Mouse (Mus musculus) limb, embryonic 13.5 days (tissue): ENCODE measurements around the gene Selenon. TPM values are rescaled to one million over a fixed set of nuclear protein-coding genes. Genes with fewer than 3 reads are reported as not detected.
"Not testable (repeated sequence)": the region's sequence is repeated elsewhere in the genome, so short reads cannot be mapped to it uniquely, and the experiment has no call there.

Experiments used
- ATAC-seq: fragments of 200-750 bp; cut with Nextera tagmentation; 2 replicates; pipeline ENCODE4 v1.8.0; 2017; ENCODE audit warnings: low read depth, moderate number of reproducible peaks, moderate TSS enrichment; ENCODE audit not compliant: low FRiP score
- H3K27ac ChIP-seq: fragments of 300-500 bp; sonication (generic); 2 replicates; pipeline ENCODE4 v1.5.1; 2015; ENCODE audit warnings: inconsistent platforms, mild to moderate bottlenecking, moderate library complexity
- H3K27me3 ChIP-seq: fragments of 300-500 bp; sonication (generic); 2 replicates; pipeline ENCODE4 v1.6.1; 2015; ENCODE audit warnings: mild to moderate bottlenecking, inconsistent platforms
- H3K36me3 ChIP-seq: fragments of 300-500 bp; sonication (generic); 2 replicates; pipeline ENCODE4 v1.6.1; 2015; ENCODE audit warnings: inconsistent platforms, mild to moderate bottlenecking, moderate library complexity
- H3K4me1 ChIP-seq: fragments of 300-500 bp; sonication (generic); 2 replicates; pipeline ENCODE4 v1.6.1; 2015; ENCODE audit warnings: inconsistent platforms
- H3K4me2 ChIP-seq: fragments of 300-500 bp; sonication (generic); replicated peaks from 2 replicates; pipeline ENCODE4 v1.6.1; 2015; ENCODE audit warnings: inconsistent platforms, mild to moderate bottlenecking, moderate library complexity
- H3K4me3 ChIP-seq: fragments of 300-500 bp; sonication (generic); 2 replicates; pipeline ENCODE4 v1.5.1; 2015; ENCODE audit warnings: moderate library complexity, mild to moderate bottlenecking, inconsistent platforms
- H3K9ac ChIP-seq: fragments of 300-500 bp; sonication (generic); 2 replicates; pipeline ENCODE4 v1.6.1; 2015; ENCODE audit warnings: mild to moderate bottlenecking, inconsistent platforms
- H3K9me3 ChIP-seq: fragments of 300-500 bp; sonication (generic); 2 replicates; pipeline ENCODE4 v1.6.1; 2016; ENCODE audit warnings: inconsistent platforms
- WGBS: fragments of 180-500 bp; shearing (Covaris S2); methylation state at CpG from one replicate; pipeline ENCODE4 v1.1.7; 2015; 5-methylcytosine and 5-hydroxymethylcytosine counted together
- polyA plus RNA-seq: library from polyadenylated mRNA; unstranded; fragments of >200 nt; fragmentation: Nextera tagmentation; extraction: Ambion mirVana; gene quantifications from 2 replicates; pipeline ENCODE4 v1.2.1, GENCODE M21; 2015

Selenon gene
- polyA plus RNA-seq, 1 experiment from 2014 or later: 15.2 TPM

DNA sequence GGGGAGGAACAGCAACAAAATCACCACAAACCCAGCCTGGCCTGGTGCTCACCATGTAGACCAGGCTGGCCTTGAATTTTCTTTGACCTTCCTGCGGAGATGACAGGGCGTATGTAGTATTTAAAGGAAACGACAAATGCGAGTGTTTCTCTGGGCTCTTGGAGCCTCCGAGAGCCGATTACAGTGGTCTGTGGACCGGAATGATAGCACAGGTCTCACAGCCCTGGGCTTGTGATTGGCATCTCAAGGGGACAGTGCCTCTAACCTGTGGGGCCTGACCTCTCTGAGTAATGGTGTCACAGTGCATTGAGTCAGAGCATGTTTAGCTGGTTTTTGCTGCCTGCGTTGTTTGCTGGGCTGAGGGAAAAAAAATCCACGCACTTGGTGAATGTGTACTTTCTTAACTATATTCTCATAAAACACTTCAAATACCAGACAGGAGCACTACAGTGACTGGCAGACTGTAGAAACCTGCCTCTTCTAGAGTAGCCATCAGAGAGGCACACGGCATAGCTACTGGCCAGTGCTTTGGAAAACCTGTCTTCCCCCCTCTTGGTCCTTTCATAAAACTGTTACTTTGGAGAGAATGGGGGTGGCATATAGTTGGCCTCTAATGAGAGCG lies 37.5 kb downstream of the Selenon start:
- H3K4me2 ChIP-seq: no peak overlapping the region
- H3K4me1 ChIP-seq: peaks cover 14% of the 10 kb centered on the region
- no peaks in the 10 kb centered on the region for H3K27me3 ChIP-seq
- H3K36me3 ChIP-seq: no peaks in the 10 kb centered on the region
- no peak overlapping the region for H3K27ac ChIP-seq
- H3K9ac ChIP-seq: no peak overlapping the region
- H3K9me3 ChIP-seq: no peaks in the 10 kb centered on the region
- WGBS: 87% methylated on average over 11 of the region's 11 CpGs
- no peak for ATAC-seq
- H3K4me3 ChIP-seq: no peak overlapping the region

GRCm38 (mm10) chr4:134512798-134513197 lies 39.2 kb downstream of the Selenon start:
- Histone ChIP-seq H3K9ac (no peak overlapping the region), H3K4me2 (peak overlapping the region; percentile 59), H3K36me3 (no peaks in the 10 kb centered on the region), H3K27ac (no peak overlapping the region), H3K4me1 (peaks cover 14% of the 10 kb centered on the region), H3K27me3 (no peaks in the 10 kb centered on the region), H3K4me3 (peak overlapping the region; percentile 17; the same call in 1 of the 2 replicates), H3K9me3 (no peaks in the 10 kb centered on the region)
- ATAC-seq: no peak
- WGBS: 15% methylated on average over 15 of the region's 15 CpGs

DNA sequence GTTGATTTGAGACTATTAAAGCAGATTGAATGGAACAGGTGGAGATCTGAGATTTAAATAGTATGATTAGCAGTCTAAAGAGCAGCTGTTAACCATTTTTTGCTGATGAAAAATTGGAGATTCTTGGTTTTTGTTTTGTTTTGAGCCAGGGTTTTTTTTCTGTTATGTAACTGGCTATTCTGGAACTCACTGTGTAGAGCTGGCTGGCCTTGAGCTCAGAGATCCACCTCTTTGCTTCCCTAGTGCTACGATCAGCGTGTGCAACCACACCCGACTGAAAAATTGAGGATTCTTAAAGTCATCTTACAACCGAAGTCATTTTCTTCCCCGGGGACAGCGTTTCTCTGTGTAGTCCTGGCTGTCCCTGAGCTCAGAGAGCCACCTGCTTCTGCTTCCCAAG lies 40.2 kb downstream of the Selenon start:
- no peaks in the 10 kb centered on the region for H3K36me3 ChIP-seq
- peak overlapping the region; percentile 66 for H3K4me3 ChIP-seq
- H3K27ac ChIP-seq: no peak overlapping the region
- no peak for ATAC-seq
- peaks cover 14% of the 10 kb centered on the region for H3K4me1 ChIP-seq
- no peaks in the 10 kb centered on the region for H3K9me3 ChIP-seq
- WGBS: 75% methylated on average over 6 of the region's 6 CpGs
- H3K9ac ChIP-seq: 0 out of 2 replicates have a peak overlapping the region, but pooled peaks have one; percentile 67
- no peaks in the 10 kb centered on the region for H3K27me3 ChIP-seq
- H3K4me2 ChIP-seq: peak overlapping the region; percentile 95

DNA sequence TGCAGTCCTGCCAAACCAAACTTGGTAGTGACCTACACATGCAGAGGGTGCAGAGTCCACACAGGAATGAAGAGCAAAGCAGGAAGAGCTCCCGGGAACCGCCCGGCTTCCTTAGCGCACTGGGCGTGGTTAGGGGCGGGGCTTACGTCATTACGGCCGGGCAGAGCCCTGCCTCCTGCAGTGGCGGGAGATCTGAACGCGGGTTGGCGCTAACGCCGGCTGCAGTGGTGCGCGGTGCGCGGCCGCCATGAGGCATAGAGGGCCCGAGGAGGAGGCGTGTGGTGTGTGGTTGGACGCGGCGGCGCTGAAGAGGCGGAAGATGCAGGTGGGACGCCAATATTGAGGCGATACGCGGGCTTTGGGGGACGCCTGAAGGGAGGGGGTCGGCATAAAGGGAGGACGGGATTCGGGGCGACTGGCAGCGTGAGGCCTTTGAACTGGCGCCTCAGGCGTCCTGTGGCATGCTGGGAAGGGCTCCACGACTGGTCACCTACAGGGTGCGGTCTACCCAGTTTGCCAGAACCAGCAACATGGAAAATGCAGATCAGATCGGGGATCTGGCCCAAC lies 41.0 kb downstream of the Selenon start, which contains the start of gene Aunip:
Gene Aunip, plus strand, starts transcription at position 155 of the 567 bp plus-strand sequence.
- Histone ChIP-seq H3K27ac (no peak within 1 kb of the TSS), H3K27me3 (no peaks in the 10 kb centered on the region), H3K4me3 (peak within 1 kb of the TSS; percentile 66), H3K9ac (peak within 1 kb of the TSS; percentile 67), H3K4me2 (peak within 1 kb of the TSS; percentile 95), H3K4me1 (peaks cover 14% of the 10 kb centered on the region), H3K36me3 (no peaks in the 10 kb centered on the region), H3K9me3 (no peaks in the 10 kb centered on the region)
- ATAC-seq: peak; percentile 94
- WGBS: under 1% methylated on average over 42 of the region's 42 CpGs

- H3K9me3 ChIP-seq: no peaks in the 10 kb centered on the region
- WGBS: 77% methylated on average over 4 of the region's 4 CpGs
- peak overlapping the region; percentile 66; the same call in 1 of the 2 replicates for H3K4me3 ChIP-seq
- no peaks in the 10 kb centered on the region for H3K27me3 ChIP-seq
- ATAC-seq: peak; percentile 17; the same call in 1 of the 2 replicates
- no peak overlapping the region for H3K27ac ChIP-seq
- peak overlapping the region; percentile 95 for H3K4me2 ChIP-seq
- H3K4me1 ChIP-seq: peaks cover 14% of the 10 kb centered on the region
- no peak overlapping the region for H3K9ac ChIP-seq
- H3K36me3 ChIP-seq: no peaks in the 10 kb centered on the region
Observed at GRCm38 (mm10) chr4:134510396-134510795, 41.6 kb downstream of the Selenon start.

GRCm38 (mm10) chr4:134506713-134507112 lies 45.3 kb downstream of the Selenon start:
- no peaks in the 10 kb centered on the region for H3K36me3 ChIP-seq
- 89% methylated on average over 19 of the region's 19 CpGs for whole genome bisulfite sequencing
- H3K4me3 ChIP-seq: no peak overlapping the region
- no peak overlapping the region for H3K9ac ChIP-seq
- no peak for ATAC-seq
- no peak overlapping the region for H3K27ac ChIP-seq
- no peak overlapping the region for H3K4me2 ChIP-seq
- no peaks in the 10 kb centered on the region for H3K9me3 ChIP-seq
- H3K27me3 ChIP-seq: no peaks in the 10 kb centered on the region
- peaks cover 7% of the 10 kb centered on the region for H3K4me1 ChIP-seq

DNA sequence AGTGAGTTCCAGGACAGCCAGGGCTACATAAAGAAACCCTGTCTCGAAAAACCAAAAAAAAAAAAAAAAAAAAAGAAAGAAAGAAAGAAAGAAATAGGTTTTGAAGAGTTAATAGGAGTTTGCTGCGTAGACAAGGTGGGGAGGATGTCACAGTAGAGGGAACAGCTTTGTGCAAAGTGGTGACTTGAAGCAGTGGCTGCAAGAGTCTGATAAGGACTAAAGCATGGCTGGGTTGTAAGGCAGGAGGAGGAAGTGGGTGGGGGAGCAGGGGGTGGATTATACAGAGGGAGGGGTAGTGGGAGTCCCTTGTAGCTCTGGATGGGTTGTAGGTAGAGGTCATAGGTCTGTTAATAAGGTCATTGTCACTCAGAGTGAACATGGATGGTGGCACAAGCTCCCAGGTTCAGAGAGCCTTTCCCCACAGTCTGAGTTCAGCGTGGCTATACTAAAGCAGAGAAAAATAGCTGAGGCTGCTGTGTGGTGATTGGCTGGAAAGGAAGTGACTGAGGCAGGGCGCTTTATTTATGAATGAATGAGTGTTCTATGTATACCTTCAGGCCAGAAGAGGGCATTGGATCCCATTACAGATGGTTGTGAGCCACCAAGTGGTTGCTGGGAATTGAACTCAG lies 45.9 kb downstream of the Selenon start:
- Histone ChIP-seq H3K27ac (no peak overlapping the region), H3K4me2 (no peak overlapping the region), H3K4me3 (no peak overlapping the region), H3K4me1 (peaks cover under 1% of the 10 kb centered on the region), H3K36me3 (no peaks in the 10 kb centered on the region), H3K9me3 (no peaks in the 10 kb centered on the region), H3K9ac (no peak overlapping the region), H3K27me3 (no peaks in the 10 kb centered on the region)
- 78% methylated on average over 3 of the region's 4 CpGs for WGBS
- ATAC-seq: no peak

- no peak for ATAC-seq
Observed at GRCm38 (mm10) chr4:134505303-134505789, 46.6 kb downstream of the Selenon start.

GRCm38 (mm10) chr4:134503686-134504357 lies 48.1 kb downstream of the Selenon start:
- no peaks in the 10 kb centered on the region for H3K36me3 ChIP-seq
- no peak overlapping the region for H3K4me2 ChIP-seq
- WGBS: 77% methylated on average over 4 of the region's 4 CpGs
- H3K9ac ChIP-seq: no peak overlapping the region
- no peaks in the 10 kb centered on the region for H3K27me3 ChIP-seq
- no peak overlapping the region for H3K27ac ChIP-seq
- no peaks in the 10 kb centered on the region for H3K9me3 ChIP-seq
- no peak for ATAC-seq
- H3K4me1 ChIP-seq: no peaks in the 10 kb centered on the region
- no peak overlapping the region for H3K4me3 ChIP-seq

More at GRCm38 (mm10) chr4:134505303-134505789, 46.6 kb downstream of the Selenon start:
- H3K27me3 ChIP-seq: no peaks in the 10 kb centered on the region
- H3K4me1 ChIP-seq: no peaks in the 10 kb centered on the region
- H3K4me3 ChIP-seq: no peak overlapping the region
- no peaks in the 10 kb centered on the region for H3K9me3 ChIP-seq
- 81% methylated on average over 4 of the region's 4 CpGs for WGBS
- H3K4me2 ChIP-seq: no peak overlapping the region
- no peak overlapping the region for H3K27ac ChIP-seq
- no peaks in the 10 kb centered on the region for H3K36me3 ChIP-seq
- no peak overlapping the region for H3K9ac ChIP-seq

- H3K4me1 ChIP-seq: peaks cover 14% of the 10 kb centered on the region
- ATAC-seq: no peak
- no peak overlapping the region for H3K4me3 ChIP-seq
- WGBS: 97% methylated on average over 6 of the region's 6 CpGs
- H3K27me3 ChIP-seq: no peaks in the 10 kb centered on the region
- no peak overlapping the region for H3K4me2 ChIP-seq
- no peak overlapping the region for H3K9ac ChIP-seq
- no peak overlapping the region for H3K27ac ChIP-seq
- H3K9me3 ChIP-seq: no peaks in the 10 kb centered on the region
- H3K36me3 ChIP-seq: no peaks in the 10 kb centered on the region
Observed at GRCm38 (mm10) chr4:134501095-134501494, 50.9 kb downstream of the Selenon start.

DNA sequence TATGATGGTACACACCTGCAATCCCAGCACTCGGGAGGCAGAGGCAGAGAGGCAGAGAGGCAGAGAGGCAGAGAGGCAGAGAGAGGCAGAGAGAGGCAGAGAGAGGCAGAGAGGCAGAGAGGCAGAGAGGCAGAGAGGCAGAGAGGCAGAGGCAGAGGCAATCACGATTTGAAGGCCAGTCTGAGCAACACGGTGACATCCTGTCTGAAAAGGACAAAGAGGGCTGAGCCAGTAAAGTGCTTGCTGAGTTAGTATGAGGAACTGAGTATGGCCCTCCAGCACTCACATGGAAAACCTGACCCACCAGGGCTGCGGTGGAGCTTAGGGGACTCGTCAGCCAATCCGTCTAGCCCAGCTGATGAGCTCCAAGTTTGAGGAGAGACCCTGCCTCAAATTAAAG lies 53.0 kb downstream of the Selenon start:
- H3K9me3 ChIP-seq, H3K9ac ChIP-seq, H3K4me3 ChIP-seq, H3K27me3 ChIP-seq, H3K27ac ChIP-seq, H3K36me3 ChIP-seq, ATAC-seq, H3K4me2 ChIP-seq: not testable (repeated sequence)
- 85% methylated on average over 6 of the region's 6 CpGs for WGBS
- peaks cover 27% of the 10 kb centered on the region for H3K4me1 ChIP-seq
